Mouse (Mus musculus) kidney, adult 2 months (tissue): ENCODE results near the gene Isyna1.

Experiments used
- CTCF ChIP-seq: fragments of 200-500 bp; conservative IDR thresholded peaks from 2 replicates; pipeline ENCODE4 v1.5.1; 2011; ENCODE audit warnings: low read depth, mild to moderate bottlenecking, control low read depth, low read length, moderate library complexity, mixed read lengths; ENCODE audit not compliant: insufficient read depth, insufficient read length
- POLR2A ChIP-seq: fragments of 200-500 bp; IDR thresholded peaks from one replicate; pipeline ENCODE4 v1.6.1; 2011; ENCODE audit warnings: low read depth, low read length, control low read depth

- peak; percentile 98 for TF ChIP-seq CTCF
- no peak for TF ChIP-seq POLR2A
Observed at GRCm38 (mm10) chr8:70611849-70612248, 17.7 kb downstream of the Isyna1 start.
